Mouse (Mus musculus): ENCODE data around the gene Mrvi1. TPM values are rescaled to one million over a fixed set of nuclear protein-coding genes. Genes with fewer than 3 reads are reported as not detected.

The Mrvi1 gene
- total RNA-seq (2023), result under 1 TPM in 1 of 2 experiments, not detected in 1; 0.30 TPM

GRCm38 (mm10) chr7:110982053-110982705 is at the start of gene Mrvi1:
Gene Mrvi1, minus strand, starts transcription at chr7:110982461.

GRCm38 (mm10) chr7:111028281-111029045 is 46.2 kb upstream of the Mrvi1 start, which contains the start of gene Ctr9:
Gene Ctr9, plus strand, starts transcription at chr7:111028951.

GRCm38 (mm10) chr7:110862751-110863289 is 119.4 kb downstream of the Mrvi1 start, which contains the start of gene Lyve1:
Gene Lyve1, minus strand, starts transcription at chr7:110863239.

GRCm38 (mm10) chr7:110843916-110844874 is 138.1 kb downstream of the Mrvi1 start, which contains the start of gene Rnf141:
Gene Rnf141, minus strand, starts transcription at chr7:110844457.

Other genes with a start within 250 kb of the Mrvi1 start
- gene Ampd3, start 214.3 kb downstream of the Mrvi1 start, total RNA-seq (2023), result 10 to 100 TPM; 69.0 to 85.5 TPM
- 10 to 100 TPM; 29.5 to 35.3 TPM for gene Rnf141, start 138.0 kb downstream of the Mrvi1 start, total RNA-seq (2023)
- under 1 TPM; 0.21 to 0.43 TPM for gene Lyve1, start 119.2 kb downstream of the Mrvi1 start, total RNA-seq (2023)
- gene Ctr9, start 46.5 kb upstream of the Mrvi1 start, total RNA-seq (2023), result 10 to 100 TPM; 39.1 to 45.9 TPM
- gene Eif4g2, start 100.6 kb upstream of the Mrvi1 start, total RNA-seq (2023), result 100 to 1,000 TPM; 984 to 989 TPM